Mouse (Mus musculus) lung, postnatal 0 days (tissue): ENCODE results near the gene Pi4kb.
"Not testable (repeated sequence)": the region's sequence is repeated elsewhere in the genome, so short reads cannot be mapped to it uniquely, and the experiment has no call there.

Source experiments
- CTCF ChIP-seq: IDR thresholded peaks from 2 replicates; pipeline ENCODE4 v1.5.1; 2016; ENCODE audit warnings: antibody characterized with exemption, mild to moderate bottlenecking
- EP300 ChIP-seq: IDR thresholded peaks from 2 replicates; pipeline ENCODE4 v1.6.1; 2016; ENCODE audit warnings: antibody characterized with exemption, mild to moderate bottlenecking, control low read depth

GRCm38 (mm10) chr3:94930386-94931266 lies 43.9 kb upstream of the Pi4kb start:
- TF ChIP-seq CTCF, result not testable (repeated sequence)
- TF ChIP-seq EP300, result peak; percentile 49; the same call in 1 of the 2 replicates
